Mouse (Mus musculus) ES-E14 (cell line): ENCODE results near the gene Adam22.

Experiments
- HCFC1 ChIP-seq: IDR thresholded peaks from 2 replicates; pipeline ENCODE4 v1.6.1; 2012; ENCODE audit warnings: low read length, inconsistent platforms, borderline replicate concordance; ENCODE audit not compliant: insufficient read depth
- ZNF384 ChIP-seq: IDR thresholded peaks from 2 replicates; pipeline ENCODE4 v1.6.1; 2012; ENCODE audit warnings: low read depth, low read length, inconsistent platforms

DNA sequence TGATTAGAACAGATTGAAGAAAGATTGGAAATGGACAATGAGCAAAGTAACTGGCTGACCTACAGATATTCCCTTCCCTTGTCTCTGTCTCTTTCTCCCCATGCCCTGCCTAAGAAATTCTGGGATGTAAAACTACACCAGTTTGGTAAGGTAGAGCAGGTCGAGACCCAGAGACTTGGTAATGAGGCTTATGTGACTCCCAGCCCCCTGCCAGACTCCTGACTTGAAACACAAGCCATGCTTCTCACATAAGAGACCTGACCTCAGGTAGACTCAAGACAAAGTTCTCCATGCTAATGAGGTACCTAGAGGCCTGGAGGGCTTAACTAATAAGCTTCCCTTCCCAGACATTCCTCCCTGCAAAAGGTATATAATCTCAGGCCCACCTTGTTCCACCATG, 91.8 kb downstream of the Adam22 start:
- TF ChIP-seq HCFC1 (no peak), ZNF384 (no peak)
